Mouse (Mus musculus) E14TG2a.4 (cell line): ENCODE results near the gene Socs7.

Experiments
- CTCF ChIP-seq: conservative IDR thresholded peaks from 2 replicates; pipeline ENCODE4 v1.5.1; 2014; ENCODE audit warnings: low read length
- NANOG ChIP-seq: IDR thresholded peaks from 2 replicates; pipeline ENCODE4 v1.6.1; 2014; ENCODE audit warnings: borderline replicate concordance, low read length, mixed read lengths

- no peak for TF ChIP-seq CTCF
- no peak for TF ChIP-seq NANOG
These were observed 10.2 kb upstream of the Socs7 start, which contains the start of gene Gpr179 for GRCm38 (mm10) chr11:97352027-97352684.
